Mouse (Mus musculus): ENCODE measurements around the gene Unk.

- TF ChIP-seq CTCF (IDR thresholded peaks at IDR 0.05; ENCODE audit: borderline replicate concordance, control insufficient read depth, extremely low read depth, insufficient read depth, low read length, poor library complexity) (peak; percentile 51; the same call in 1 of the 2 replicates), POLR2A (IDR thresholded peaks at IDR 0.05; ENCODE audit: control insufficient read depth, extremely low read depth, insufficient read depth, low read length, poor library complexity) (no peak; the same call in 1 of the 2 replicates)
Measured at GRCm38 (mm10) chr11:116077446-116078204, 47.5 kb downstream of the Unk start, which contains the start of gene Unc13d.

Measured in thymus, adult 2 months (tissue).